Comparison of ENCODE assay signal across 8 mouse cellular contexts in genomic region chr11:120315416-120315761, GRCm38 (mm10). TPM values are rescaled to one million over a fixed set of nuclear protein-coding genes. Genes with fewer than 3 reads are reported as not detected.
DNase-seq lines count a peak whose midpoint lies in the region; ATAC-seq lines count a peak whose summit lies in the region.

No protein-coding gene starts in this region.

- H3K27me3 ChIP-seq in kidney, embryonic 15.5 days, result no peaks in the 10 kb centered on the region
- H3K27me3 ChIP-seq in embryonic facial prominence, embryonic 14.5 days (replicated peaks; ENCODE audit: control insufficient read depth, insufficient read depth, low read length), result no peaks in the 10 kb centered on the region
- no peaks in the 10 kb centered on the region for H3K27me3 ChIP-seq in hindbrain, embryonic 16.5 days (replicated peaks; ENCODE audit: control insufficient read depth, insufficient read depth, low read length)
- H3K27me3 ChIP-seq in midbrain, embryonic 10.5 days (ENCODE audit: low read depth, poor library complexity, severe bottlenecking), result no peaks in the 10 kb centered on the region

- no peak for DNase-seq in kidney, adult 18-20 months
- peak; percentile 83 for DNase-seq in MN1 (ENCODE audit: low spot score)
- DNase-seq in embryonic facial prominence, embryonic 14.5 days (ENCODE audit: low spot score), result no peak
- peak; percentile 28 for DNase-seq in midbrain, embryonic 10.5 days (ENCODE audit: low spot score)
- DNase-seq in retina, embryonic 14.5 days (ENCODE audit: low spot score), result no peak
- no peak for DNase-seq in ovary, adult 18-20 months (ENCODE audit: low spot score)

- WGBS in kidney, embryonic 15.5 days, result 36% methylated on average over 4 of the region's 4 CpGs
- 30% methylated on average over 4 of the region's 4 CpGs for WGBS in embryonic facial prominence, embryonic 14.5 days
- 12% methylated on average over 4 of the region's 4 CpGs for WGBS in hindbrain, embryonic 16.5 days
- 40% methylated on average over 4 of the region's 4 CpGs for WGBS in midbrain, embryonic 10.5 days

- H3K36me3 ChIP-seq in kidney, embryonic 15.5 days, result no peaks in the 10 kb centered on the region
- H3K36me3 ChIP-seq in embryonic facial prominence, embryonic 14.5 days (ENCODE audit: control insufficient read depth, insufficient read depth, low read length), result no peaks in the 10 kb centered on the region
- H3K36me3 ChIP-seq in hindbrain, embryonic 16.5 days (ENCODE audit: control insufficient read depth, insufficient read depth, low read length), result no peaks in the 10 kb centered on the region
- no peaks in the 10 kb centered on the region for H3K36me3 ChIP-seq in midbrain, embryonic 10.5 days

- H3K4me3 ChIP-seq in kidney, embryonic 15.5 days (replicated peaks), result peak overlapping the region; percentile 54
- peak overlapping the region; percentile 53 for H3K4me3 ChIP-seq in embryonic facial prominence, embryonic 14.5 days (ENCODE audit: low read depth, low read length)
- peak overlapping the region; percentile 41 for H3K4me3 ChIP-seq in hindbrain, embryonic 16.5 days (ENCODE audit: low read length)
- peak overlapping the region; percentile 66 for H3K4me3 ChIP-seq in midbrain, embryonic 10.5 days

- H3K4me2 ChIP-seq in kidney, embryonic 15.5 days, result peak overlapping the region; percentile 92
- peak overlapping the region; percentile 93 for H3K4me2 ChIP-seq in embryonic facial prominence, embryonic 14.5 days (ENCODE audit: low read depth, low read length)
- peak overlapping the region; percentile 79 for H3K4me2 ChIP-seq in hindbrain, embryonic 16.5 days (ENCODE audit: low read length)

- H3K27ac ChIP-seq in kidney, embryonic 15.5 days, result peak overlapping the region; percentile 98
- peak overlapping the region; percentile 96 for H3K27ac ChIP-seq in embryonic facial prominence, embryonic 14.5 days (replicated peaks; ENCODE audit: low read depth, low read length)
- H3K27ac ChIP-seq in hindbrain, embryonic 16.5 days (ENCODE audit: low read depth, low read length), result peak overlapping the region; percentile 94
- H3K27ac ChIP-seq in midbrain, embryonic 10.5 days (replicated peaks), result peak overlapping the region; percentile 96

- H3K9ac ChIP-seq in kidney, embryonic 15.5 days, result peak overlapping the region; percentile 6
- peak overlapping the region; percentile 76; the same call in 1 of the 2 replicates for H3K9ac ChIP-seq in embryonic facial prominence, embryonic 14.5 days (ENCODE audit: low read depth, low read length)
- peak overlapping the region; percentile 64 for H3K9ac ChIP-seq in hindbrain, embryonic 16.5 days (ENCODE audit: low read depth, low read length)

- H3K9me3 ChIP-seq in kidney, embryonic 15.5 days (replicated peaks), result no peaks in the 10 kb centered on the region
- no peaks in the 10 kb centered on the region for H3K9me3 ChIP-seq in embryonic facial prominence, embryonic 14.5 days (ENCODE audit: control insufficient read depth, low read length)
- H3K9me3 ChIP-seq in hindbrain, embryonic 16.5 days (ENCODE audit: control insufficient read depth, low read length), result no peaks in the 10 kb centered on the region
- H3K9me3 ChIP-seq in midbrain, embryonic 10.5 days (replicated peaks), result 0 out of 2 replicates have a peak, but pooled peaks cover 4% of the 10 kb centered on the region

- peaks cover 41% of the 10 kb centered on the region for H3K4me1 ChIP-seq in kidney, embryonic 15.5 days
- H3K4me1 ChIP-seq in embryonic facial prominence, embryonic 14.5 days (ENCODE audit: control insufficient read depth, insufficient read depth, low read length), result peaks cover 17% of the 10 kb centered on the region
- H3K4me1 ChIP-seq in hindbrain, embryonic 16.5 days (ENCODE audit: control insufficient read depth, insufficient read depth, low read depth, low read length), result peaks cover 28% of the 10 kb centered on the region
- H3K4me1 ChIP-seq in midbrain, embryonic 10.5 days, result peaks cover 61% of the 10 kb centered on the region

- no peak for ATAC-seq in kidney, embryonic 15.5 days (replicated peaks; ENCODE audit: low FRiP score)
- ATAC-seq in embryonic facial prominence, embryonic 14.5 days (ENCODE audit: low read depth), result no peak
- no peak for ATAC-seq in hindbrain, embryonic 16.5 days

RNA-seq across cellular contexts. Expression of gene Actg1, which starts 33.0 kb away (rescaled TPM):
- 2,367 and 2,520 TPM in 2 replicates for polyA plus RNA-seq in kidney, embryonic 15.5 days (2015; fragmentation: Nextera tagmentation; extraction: Ambion mirVana)
- polyA plus RNA-seq in embryonic facial prominence, embryonic 14.5 days (2014; fragmentation: Nextera tagmentation; extraction: Ambion mirVana), result 2,264 and 2,593 TPM in 2 replicates
- 4,199 and 4,222 TPM in 2 replicates for polyA plus RNA-seq in hindbrain, embryonic 16.5 days (2015; fragmentation: Nextera tagmentation; extraction: Ambion mirVana)
- polyA plus RNA-seq in midbrain, embryonic 10.5 days (2016; fragmentation: Nextera tagmentation; extraction: Ambion mirVana), result 2,836 and 2,964 TPM in 2 replicates

RNA-seq across cellular contexts. Expression of gene Fscn2, which starts 45.9 kb away (rescaled TPM):
- polyA plus RNA-seq in kidney, embryonic 15.5 days (2015; fragmentation: Nextera tagmentation; extraction: Ambion mirVana), result 1.1 and 1.2 TPM in 2 replicates
- 0.48 and 1.1 TPM in 2 replicates for polyA plus RNA-seq in embryonic facial prominence, embryonic 14.5 days (2014; fragmentation: Nextera tagmentation; extraction: Ambion mirVana)
- 0.66 and 1.6 TPM in 2 replicates for polyA plus RNA-seq in hindbrain, embryonic 16.5 days (2015; fragmentation: Nextera tagmentation; extraction: Ambion mirVana)
- 0.61 and 0.62 TPM in 2 replicates for polyA plus RNA-seq in midbrain, embryonic 10.5 days (2016; fragmentation: Nextera tagmentation; extraction: Ambion mirVana)

Comparison
In these comparisons a context has a peak if more than half of its experiments do, and no peak if none do; other contexts are left out.
1. H3K9ac ChIP-seq: peak in every context shown above with its lines; median percentile 76 in embryonic facial prominence, embryonic 14.5 days; 64 in hindbrain, embryonic 16.5 days; 6 in kidney, embryonic 15.5 days.
2. DNase-seq: peak in MN1 (single experiment) and midbrain, embryonic 10.5 days (single experiment); none in kidney, adult 18-20 months (single experiment), embryonic facial prominence, embryonic 14.5 days (single experiment), retina, embryonic 14.5 days (single experiment) and ovary, adult 18-20 months (single experiment).
3. Peak in every context shown above with its lines, with median percentiles within 50 percentile points of each other: H3K27ac ChIP-seq, H3K4me2 ChIP-seq and H3K4me3 ChIP-seq.